Mouse (Mus musculus): ENCODE data around the gene Ttc26.

DNA sequence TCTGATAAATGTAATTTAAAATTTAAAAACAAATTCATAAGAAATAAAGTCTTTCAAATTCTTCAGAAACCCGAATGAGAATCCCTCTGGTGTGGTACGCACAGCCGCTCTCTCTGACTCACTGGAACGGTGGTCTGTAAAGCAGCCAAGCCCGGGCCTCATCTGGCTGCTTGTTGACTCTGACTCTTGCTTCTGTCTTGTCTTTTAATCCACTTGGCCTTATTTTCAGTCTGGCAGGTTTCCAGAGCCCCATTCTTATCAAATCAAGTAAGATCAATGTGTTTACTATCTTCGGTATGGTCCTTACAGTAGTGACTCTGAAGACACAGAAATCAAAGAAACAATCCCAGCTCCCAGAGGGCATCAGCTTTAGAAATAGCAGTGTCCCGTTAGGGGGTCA, 25.4 kb upstream of the Ttc26 start:
- no peak for TF ChIP-seq POLR2A (IDR thresholded peaks at IDR 0.05; ENCODE audit: borderline replicate concordance, insufficient read depth, low read length)
- no peak for TF ChIP-seq CTCF (IDR thresholded peaks at IDR 0.05; ENCODE audit: borderline replicate concordance, insufficient read depth, low read depth, low read length)

Data from cerebellum, adult 2 months (tissue).